Mouse (Mus musculus) left cerebral cortex, adult 8-10 months (tissue): ENCODE data around the gene Lamtor1. TPM values are rescaled to one million over a fixed set of nuclear protein-coding genes. Genes with fewer than 3 reads are reported as not detected.
A peak's percentile ranks its signal among the peaks of the same experiment; 100 is the strongest.

ENCODE experiments used
- DNase-seq, 2 experiments: peaks; one replicate each; pipeline ENCODE4 v3.0.0; 2022; ENCODE audit warnings: low spot score in 2 of 2
- microRNA-seq, 2 experiments: library from miRNA; unstranded; fragments of <30 nt; microRNA quantifications; one replicate each; pipeline ENCODE4 v1.2.0; 2022
- total RNA-seq, 4 experiments: library from RNA; stranded (reverse); gene quantifications; 2 replicates each; pipeline ENCODE4 v1.2.4; 2022

Gene Lamtor1
- total RNA-seq, 4 experiments from 2014 or later: 83.0 to 96.2 (median 90.5) TPM

DNA sequence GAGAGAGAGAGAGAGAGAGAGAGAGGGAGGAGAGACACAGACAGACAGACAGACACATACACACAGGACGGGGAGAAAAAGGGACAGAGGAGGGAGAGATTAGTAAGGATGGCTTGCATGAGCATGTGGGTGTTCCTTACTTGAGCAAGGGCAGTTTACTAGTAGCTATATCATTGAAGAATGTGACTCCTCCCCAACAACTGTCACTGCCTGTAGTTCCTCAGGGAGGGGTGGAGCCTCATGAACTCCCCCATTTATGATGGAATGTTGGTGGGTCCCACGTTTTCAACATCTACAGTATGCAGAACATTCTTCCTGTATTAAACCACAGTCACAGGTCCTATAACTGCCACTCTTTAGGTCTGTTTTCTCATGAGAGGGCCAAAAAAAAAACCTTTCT, 46.4 kb downstream of the Lamtor1 start:
- no peak for DNase-seq

DNA sequence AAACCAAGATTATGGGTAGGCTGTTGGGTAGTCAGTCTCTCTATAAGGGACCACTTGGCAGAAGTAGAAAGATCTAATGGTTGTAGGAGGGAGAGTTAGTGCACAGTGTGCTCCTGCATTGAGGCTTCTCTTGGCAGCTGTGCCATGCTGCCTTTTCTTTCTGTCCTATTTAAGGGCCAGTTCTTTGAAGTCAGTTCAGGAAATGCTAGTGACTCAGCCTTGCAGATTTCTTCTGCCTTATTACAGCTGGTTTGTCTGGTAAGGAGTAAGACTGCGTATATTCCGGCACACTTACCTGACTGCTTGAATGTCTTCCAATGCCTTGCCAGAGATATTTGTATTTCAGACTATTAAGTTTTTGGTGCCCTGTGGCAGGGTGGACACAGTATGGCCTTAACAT, 48.5 kb downstream of the Lamtor1 start:
- DNase-seq: peak in 1 of 2 experiments; percentile 42

DNA sequence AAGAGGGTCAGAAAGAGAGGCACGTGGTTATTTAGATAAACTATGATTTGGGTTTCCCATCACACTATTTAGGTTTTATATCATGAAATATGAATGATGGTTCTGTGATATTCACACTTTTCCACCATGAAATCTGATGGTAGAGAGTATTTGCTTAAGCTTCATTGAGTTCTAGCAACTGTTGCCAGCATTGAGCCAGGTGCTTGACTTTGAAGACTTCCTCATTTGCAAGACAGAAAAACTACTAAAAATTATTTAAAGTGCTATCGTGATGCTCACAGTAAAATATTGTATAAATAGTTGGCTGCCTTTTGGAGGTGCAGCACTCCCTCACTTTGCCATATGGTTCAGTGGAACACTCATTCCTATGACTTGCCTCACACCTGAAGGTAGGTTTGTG, 49.6 kb downstream of the Lamtor1 start:
- no peak for DNase-seq

DNA sequence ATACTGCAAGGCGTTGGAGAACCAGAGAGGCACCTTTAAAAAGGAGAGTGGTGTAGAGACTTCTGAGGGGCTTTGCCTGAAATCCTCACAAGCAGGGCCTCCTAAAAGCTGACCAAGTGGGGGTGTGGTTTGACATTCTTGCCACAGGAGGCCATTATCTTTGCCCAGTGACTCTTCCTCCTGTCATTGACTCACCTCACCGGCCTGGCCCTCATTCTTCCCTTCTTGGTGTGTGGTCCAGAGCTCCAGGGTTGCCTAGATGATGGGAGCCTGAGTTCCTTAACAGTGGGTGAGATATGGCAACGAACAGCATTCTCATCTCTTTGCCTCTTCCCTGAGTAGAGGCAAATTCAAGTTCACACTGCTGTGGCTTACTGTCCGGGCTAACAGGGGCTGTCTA, 50.2 kb downstream of the Lamtor1 start:
- DNase-seq: no peak

DNA sequence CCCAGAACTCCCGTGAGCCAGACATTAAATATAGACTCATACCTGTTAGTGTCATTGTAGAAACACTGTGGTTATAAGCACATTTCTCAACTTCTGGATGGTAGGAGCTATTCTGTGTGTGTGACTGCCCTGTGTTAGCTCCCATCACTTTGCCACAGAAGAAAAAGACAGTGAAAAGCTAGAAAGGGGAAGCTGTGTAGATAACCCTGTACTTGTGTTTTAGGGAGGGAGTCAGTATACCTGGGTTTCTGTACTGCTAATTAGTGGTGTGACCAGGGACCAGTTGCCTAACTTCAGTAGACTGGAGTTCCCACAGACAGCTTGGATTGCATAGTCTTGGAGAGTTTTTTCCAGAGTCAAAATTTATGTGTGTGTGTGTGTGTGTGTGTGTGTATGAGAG, 50.8 kb downstream of the Lamtor1 start:
- no peak for DNase-seq

DNA sequence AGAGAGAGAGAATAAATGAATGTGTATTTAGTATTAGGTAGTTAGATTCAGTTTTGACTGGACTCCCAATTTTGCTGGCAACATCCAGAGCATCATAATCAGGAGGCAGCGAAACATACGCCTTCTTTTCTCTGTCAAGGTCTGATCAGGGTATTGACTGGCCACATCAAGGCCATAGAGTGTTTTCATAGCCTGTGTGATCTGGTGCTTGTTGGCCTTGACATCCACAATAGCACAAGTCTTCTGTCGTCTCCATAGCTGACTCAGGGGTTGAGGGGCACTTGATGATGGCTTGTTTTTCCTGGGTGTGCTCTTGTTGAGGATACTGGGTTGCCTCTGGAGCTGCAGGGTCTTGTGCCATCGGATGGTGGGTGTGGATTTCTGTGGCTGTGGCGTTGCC, 51.2 kb downstream of the Lamtor1 start:
- no peak for DNase-seq

DNA sequence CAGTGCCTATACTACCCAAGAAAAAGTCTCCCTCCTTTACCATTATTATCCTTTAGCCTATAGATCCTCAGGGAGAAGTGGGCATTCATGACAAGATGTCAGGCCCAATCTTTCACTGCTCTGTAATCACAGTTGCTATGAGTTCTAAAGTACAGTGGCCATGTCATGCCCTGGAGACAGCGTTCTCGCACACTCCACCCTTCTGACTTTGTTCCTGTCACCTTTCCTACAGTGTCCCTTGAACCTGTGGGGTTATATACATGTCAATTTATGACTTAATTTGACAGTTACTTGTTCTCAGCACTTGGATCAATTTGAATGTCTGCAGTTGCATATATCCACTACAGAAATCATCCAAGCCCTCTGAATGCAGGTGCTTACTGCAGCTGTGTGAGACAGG, 57.1 kb downstream of the Lamtor1 start:
- no peak for DNase-seq

DNA sequence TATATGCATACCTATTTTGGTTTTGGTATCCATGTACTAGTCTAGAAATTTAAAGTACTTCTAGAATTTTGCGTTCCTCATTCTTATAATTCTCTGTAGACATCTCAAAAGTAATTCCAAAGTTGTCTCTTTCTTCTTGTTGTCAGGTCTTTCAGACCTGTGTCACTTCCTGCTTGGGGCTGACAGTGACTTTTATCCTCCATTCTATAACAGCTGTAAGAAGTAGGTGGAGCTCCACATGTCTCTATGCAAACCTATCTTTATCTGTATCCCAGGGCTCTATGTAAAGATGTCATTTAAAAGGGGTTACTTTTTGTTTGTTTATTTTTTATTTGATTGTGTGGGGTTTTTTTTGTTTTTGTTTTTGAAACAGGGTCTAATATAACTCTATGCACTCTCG, 57.9 kb downstream of the Lamtor1 start:
- no peak for DNase-seq

DNA sequence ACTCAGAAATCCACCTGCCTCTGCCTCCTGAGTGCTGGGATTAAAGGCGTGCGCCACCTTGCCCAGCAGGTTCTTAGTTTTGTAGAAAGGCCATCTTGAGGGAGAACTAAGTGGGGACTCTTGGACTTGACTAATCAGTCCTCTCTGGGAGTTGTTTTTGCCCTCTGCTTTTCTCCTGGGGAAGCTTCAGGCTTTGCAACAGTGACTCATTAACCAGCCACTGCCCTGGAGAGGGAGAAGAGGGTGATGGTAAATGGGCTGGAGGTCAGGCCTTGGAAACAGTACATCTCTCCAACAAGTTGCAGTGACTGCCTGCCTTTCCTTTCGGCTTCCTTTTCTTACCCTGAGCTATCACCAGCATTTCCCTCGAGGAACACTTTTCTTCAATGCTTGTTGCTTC, 58.8 kb downstream of the Lamtor1 start:
- no peak for DNase-seq

DNA sequence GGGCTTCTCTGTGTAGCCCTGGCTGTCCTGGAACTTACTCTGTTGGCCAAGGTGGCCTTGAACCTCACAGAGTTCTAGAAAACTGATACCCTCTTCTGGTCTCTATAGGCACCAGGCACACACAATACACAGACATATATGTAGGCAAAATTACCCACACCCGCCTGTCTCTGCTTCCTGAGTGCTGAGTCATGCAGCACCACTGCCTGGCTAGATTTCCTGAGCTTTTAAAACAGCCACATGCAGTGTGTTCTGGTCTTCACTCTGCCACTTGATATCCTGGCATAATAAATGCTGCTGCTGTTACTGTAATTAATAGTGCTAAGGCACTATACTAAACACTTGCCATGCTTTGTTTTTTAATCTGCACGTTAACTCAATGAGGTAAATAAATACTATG, 59.9 kb downstream of the Lamtor1 start:
- no peak for DNase-seq

DNA sequence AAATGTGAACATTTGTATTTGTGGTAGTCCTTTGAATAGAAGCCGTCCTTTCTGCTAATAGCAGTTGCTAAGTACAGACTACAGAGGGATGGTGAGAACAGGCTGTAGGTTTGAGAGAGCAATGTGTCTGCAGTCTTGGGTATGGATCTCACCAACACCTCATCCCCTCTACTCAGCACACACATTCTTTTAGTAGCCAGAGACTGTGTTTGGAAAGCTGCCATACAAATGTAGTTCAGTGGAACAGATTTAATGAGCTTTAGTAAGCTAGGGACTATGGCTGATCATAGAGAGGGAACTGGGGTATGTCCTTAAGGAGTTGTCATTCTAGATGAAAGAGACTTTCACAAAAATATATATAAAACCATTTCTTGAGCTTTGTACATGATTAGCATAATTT, 61.6 kb downstream of the Lamtor1 start:
- DNase-seq: no peak

DNA sequence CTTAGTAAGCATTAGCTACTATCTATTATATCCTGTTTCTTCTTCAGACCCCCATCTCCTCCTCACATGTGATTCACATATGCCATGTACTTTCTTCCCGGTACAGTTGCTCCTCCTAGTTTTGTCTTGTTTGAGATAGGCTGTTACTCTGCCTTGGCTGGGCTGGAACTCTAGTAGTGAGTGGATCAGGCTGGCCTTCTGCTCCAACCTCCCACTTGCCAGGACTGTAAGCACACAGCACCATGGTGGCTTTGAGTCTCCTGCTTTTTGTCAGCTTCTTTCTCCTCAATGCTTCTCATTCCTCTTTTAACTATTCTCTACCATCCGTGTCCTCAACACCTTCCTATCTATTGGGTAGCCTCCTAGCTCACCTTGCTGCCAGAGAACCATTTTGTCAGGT, 63.0 kb downstream of the Lamtor1 start:
- no peak for DNase-seq

DNA sequence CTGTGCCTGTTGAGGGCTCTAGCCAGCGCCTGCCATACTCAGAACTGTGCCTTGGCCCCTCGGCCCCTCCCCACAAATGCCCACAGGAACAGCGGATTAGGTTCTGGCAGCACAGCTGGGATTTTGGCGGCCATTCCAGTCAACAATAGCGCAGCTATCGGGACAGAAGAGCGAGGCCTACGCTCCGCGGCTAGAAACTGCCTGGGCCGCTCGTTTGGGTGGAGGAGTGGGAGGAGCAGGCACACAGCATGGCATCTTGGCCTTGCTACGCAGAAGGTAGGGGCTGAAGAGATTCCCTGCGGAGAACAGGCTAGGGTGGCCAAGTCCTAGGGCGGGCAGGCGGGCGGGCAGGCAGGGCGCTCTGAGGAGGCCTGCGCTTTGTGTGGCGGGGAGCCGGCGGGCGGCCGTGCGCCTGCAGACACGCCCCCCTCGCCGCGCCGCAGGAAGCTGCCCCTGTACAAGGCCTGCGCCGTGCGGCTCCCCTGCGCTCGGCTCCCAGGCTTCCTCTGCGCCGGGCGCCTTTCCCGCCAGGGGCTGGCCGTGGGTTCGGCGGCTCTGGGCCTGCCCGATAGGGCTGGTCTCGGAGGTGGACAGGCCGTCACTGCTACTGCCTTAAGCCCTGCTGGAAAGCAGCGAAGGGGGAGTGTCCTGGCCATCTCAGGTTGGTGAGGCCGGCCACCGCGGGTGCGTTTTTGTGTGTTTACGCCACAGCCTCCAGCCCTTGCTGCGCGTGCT, 64.2 kb downstream of the Lamtor1 start:
- DNase-seq: peak; percentile 69 to 81

DNA sequence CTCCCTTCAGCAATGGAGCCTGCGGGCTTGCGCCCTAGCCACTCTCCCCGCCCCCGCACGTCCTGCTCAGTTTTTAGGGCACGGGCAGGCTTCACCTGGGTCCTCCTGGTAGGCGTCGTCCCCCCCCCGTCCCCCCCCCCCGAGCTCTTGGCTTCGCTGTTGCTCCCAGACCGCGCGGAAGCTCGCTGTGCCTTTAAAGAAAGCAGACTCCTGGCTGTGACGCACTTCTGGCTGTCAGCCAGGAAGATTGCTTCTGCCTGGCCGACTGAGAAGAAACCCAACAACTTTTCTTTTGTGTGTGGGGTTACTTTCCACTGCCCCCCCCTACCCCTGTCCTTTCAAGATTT, 64.7 kb downstream of the Lamtor1 start:
- DNase-seq: peak; percentile 62 to 88

DNA sequence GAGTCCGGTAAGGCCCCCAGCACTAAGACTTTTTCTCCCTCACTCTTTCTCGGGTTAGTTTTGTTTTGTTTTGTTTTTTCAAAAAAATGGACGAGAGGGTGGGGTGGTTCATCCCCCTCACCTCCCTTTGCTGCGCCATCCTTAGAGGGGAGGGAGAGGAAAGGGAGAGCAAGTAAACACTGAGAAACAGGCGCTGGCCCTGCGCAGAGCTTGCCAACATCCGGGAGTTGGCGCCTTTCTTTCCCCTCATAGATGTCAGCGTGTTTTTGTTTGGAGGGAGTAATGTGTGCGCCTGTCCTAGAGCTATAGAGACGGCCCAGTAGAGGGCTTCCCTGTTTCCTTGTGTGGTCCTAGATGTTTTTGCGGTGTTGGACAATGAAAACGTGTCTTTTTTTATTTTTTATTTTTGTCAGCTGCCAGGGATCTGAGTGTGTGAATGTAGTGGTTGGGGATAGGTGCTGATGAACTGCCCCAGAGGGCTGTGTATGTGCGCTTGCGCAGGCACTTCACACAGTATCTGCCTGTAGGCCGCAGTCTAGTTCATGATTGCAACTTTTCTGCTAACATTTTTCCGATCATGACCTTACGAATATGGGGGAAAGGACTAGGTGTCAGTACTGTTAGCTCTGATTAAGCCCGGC, 65.2 kb downstream of the Lamtor1 start:
- peak; percentile 60 to 72 for DNase-seq

DNA sequence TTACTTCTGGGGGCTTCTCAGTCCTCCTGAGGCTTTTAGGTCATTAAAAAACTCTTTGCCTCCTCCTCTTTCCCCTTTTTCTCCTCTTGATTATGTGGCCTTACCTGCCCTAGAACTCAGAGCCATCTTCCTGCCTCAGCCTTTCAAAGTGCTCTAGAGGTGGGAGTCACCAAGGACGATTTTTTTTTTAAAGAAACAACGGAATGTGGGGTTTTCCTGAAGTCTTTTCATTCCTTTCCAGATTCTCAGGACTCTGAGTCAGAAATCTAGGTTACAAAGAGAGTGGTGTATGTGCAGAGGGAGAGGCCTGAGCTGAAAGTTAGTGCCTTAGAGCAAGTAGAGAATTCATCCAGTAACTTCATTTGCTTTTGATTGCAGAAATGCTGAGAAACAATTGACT, 66.0 kb downstream of the Lamtor1 start:
- no peak for DNase-seq

DNA sequence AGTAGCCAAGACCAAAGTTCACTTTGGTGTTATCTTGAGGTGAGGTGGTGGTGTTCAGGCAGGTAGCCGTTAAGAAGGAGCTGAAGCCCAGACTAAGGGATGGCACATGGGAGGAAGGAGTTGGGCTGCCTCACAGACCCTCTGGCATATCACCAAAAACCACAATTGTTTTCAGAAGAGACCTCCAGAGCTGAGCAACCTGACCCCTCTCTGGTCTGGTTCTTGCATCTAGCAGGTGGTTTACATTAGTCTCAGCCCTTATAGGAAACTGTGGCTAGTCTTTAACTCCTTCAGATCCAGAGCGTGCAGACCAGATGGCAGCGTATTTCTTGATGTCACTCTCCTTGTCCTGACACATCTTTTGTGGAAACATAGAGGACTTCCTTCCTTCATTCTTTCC, 68.0 kb downstream of the Lamtor1 start:
- DNase-seq: no peak

DNA sequence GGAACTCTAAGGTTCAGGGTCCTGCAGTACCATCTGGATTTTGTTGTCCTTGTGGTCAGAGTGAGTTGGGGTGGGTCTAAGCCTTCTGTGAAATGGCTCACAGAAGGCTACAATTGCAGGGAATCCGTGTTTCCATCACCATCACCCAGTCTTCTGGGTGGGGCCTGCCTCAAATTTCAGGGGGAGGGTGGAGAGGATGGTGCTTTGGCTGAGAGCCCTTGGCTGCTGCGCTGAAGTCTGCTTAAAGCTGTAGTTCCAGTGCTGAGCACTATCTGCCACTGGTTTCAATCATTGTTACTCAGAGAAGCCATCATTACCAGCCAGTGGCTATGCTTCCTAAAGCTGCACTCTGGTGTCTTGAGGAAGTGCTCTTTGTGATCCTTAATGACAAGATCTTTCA, 68.8 kb downstream of the Lamtor1 start:
- no peak for DNase-seq

Small RNA genes lying within 50 kb of the gene (microRNA-seq; reads per million reads assigned to microRNA genes)
- 0 reads per million in 2 experiments for gene Gm22655

Other genes starting within 250 kb of the Lamtor1 start
- 10 to 100 TPM; 50.4 to 57.6 (median 54.6) TPM for gene Clpb, start 242.3 kb upstream of the Lamtor1 start, total RNA-seq
- under 1 TPM in 3 of 4 experiments, not detected in 1; 0.30 to 0.39 (median 0.30) TPM for gene Phox2a, start 87.6 kb upstream of the Lamtor1 start, total RNA-seq
- gene Inppl1, start 67.7 kb upstream of the Lamtor1 start, total RNA-seq: 10 to 100 TPM; 35.7 to 46.9 (median 42.6) TPM
- gene Folr2, start 48.7 kb upstream of the Lamtor1 start, total RNA-seq: under 1 TPM in 1 of 4 experiments, not detected in 3; 0.55 TPM
- 10 to 100 TPM; 30.0 to 45.4 (median 32.9) TPM for gene Anapc15, start 42.2 kb upstream of the Lamtor1 start, total RNA-seq
- gene Folr1, start 35.1 kb upstream of the Lamtor1 start, total RNA-seq: 1 to 10 TPM in 2 of 4 experiments, under 1 TPM in 2; 0.46 to 9.8 (median 1.2) TPM
- under 1 TPM in 2 of 4 experiments, not detected in 2; 0.13 to 0.32 TPM for gene Tomt, start 455 bp downstream of the Lamtor1 start, total RNA-seq
- 1 to 10 TPM; 3.7 to 8.1 (median 5.8) TPM for gene Lrrc51, start 28.0 kb downstream of the Lamtor1 start, total RNA-seq
- gene Numa1, start 28.2 kb downstream of the Lamtor1 start, total RNA-seq: 100 to 1,000 TPM in 2 of 4 experiments, 10 to 100 TPM in 2; 98.8 to 108 (median 101) TPM
- 1 to 10 TPM; 6.6 to 8.1 (median 7.8) TPM for gene Il18bp, start 112.8 kb downstream of the Lamtor1 start, total RNA-seq
- 10 to 100 TPM; 45.4 to 51.5 (median 47.8) TPM for gene Rnf121, start 159.6 kb downstream of the Lamtor1 start, total RNA-seq
- 10 to 100 TPM; 20.4 to 28.8 (median 24.4) TPM for gene Xndc1, start 159.6 kb downstream of the Lamtor1 start, total RNA-seq
- gene Xntrpc, start 159.8 kb downstream of the Lamtor1 start, total RNA-seq: 1 to 10 TPM in 3 of 4 experiments, under 1 TPM in 1; 0.63 to 2.4 (median 1.5) TPM
- gene Trpc2, start 177.2 kb downstream of the Lamtor1 start, total RNA-seq: 1 to 10 TPM in 3 of 4 experiments, under 1 TPM in 1; 0.61 to 2.4 (median 1.3) TPM
- gene Art1, start 195.8 kb downstream of the Lamtor1 start, total RNA-seq: under 1 TPM in 3 of 4 experiments, not detected in 1; 0.25 to 0.46 (median 0.26) TPM
- gene Art5, start 203.6 kb downstream of the Lamtor1 start, total RNA-seq: under 1 TPM in 1 of 4 experiments, not detected in 3; 0.33 TPM
- gene Chrna10, start 210.9 kb downstream of the Lamtor1 start, total RNA-seq: under 1 TPM; 0.46 to 0.99 (median 0.84) TPM